Mouse (Mus musculus) c-Kit-positive CD71-negative TER-119-negative erythroid progenitor cells, embryonic 14.5 days (primary cell): Measurements from ENCODE around the gene Prb1.
"Not testable (repeated sequence)": the region's sequence is repeated elsewhere in the genome, so short reads cannot be mapped to it uniquely, and the experiment has no call there.

Experiments
- DNase-seq: peaks from one replicate; pipeline ENCODE4 v3.0.0-alpha.2; 2013; ENCODE audit warnings: low read depth

Gene Prb1

DNA sequence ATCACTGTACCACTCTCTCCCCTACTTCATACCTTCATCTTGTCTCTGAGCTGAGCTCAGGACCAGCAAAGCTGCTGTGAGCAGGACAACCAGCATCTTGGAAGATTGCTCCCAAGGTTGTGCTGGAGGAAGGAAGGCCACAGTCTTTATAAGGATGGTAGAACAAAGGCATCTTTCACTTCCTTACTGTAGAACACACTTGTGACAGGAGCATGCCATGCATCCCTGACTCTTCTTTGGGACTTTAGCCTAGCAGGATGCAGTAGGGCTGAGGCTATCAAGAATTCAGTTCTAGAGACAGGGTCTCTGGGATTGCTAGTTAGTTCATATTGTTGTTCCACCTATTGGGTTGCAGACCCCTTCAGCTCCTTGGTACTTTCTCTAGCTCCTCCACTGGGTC, at the start of gene Prb1:
Gene Prb1, minus strand, starts transcription at position 101 of the 400 bp plus-strand sequence.
- not testable (repeated sequence) for DNase-seq
